Mouse (Mus musculus): ENCODE results near the gene C8g. TPM values are rescaled to one million over a fixed set of nuclear protein-coding genes. Genes with fewer than 3 reads are reported as not detected.

The C8g gene
- polyA plus RNA-seq (2012; rRNA removed): 3.6 and 4.2 TPM in 2 replicates

DNA sequence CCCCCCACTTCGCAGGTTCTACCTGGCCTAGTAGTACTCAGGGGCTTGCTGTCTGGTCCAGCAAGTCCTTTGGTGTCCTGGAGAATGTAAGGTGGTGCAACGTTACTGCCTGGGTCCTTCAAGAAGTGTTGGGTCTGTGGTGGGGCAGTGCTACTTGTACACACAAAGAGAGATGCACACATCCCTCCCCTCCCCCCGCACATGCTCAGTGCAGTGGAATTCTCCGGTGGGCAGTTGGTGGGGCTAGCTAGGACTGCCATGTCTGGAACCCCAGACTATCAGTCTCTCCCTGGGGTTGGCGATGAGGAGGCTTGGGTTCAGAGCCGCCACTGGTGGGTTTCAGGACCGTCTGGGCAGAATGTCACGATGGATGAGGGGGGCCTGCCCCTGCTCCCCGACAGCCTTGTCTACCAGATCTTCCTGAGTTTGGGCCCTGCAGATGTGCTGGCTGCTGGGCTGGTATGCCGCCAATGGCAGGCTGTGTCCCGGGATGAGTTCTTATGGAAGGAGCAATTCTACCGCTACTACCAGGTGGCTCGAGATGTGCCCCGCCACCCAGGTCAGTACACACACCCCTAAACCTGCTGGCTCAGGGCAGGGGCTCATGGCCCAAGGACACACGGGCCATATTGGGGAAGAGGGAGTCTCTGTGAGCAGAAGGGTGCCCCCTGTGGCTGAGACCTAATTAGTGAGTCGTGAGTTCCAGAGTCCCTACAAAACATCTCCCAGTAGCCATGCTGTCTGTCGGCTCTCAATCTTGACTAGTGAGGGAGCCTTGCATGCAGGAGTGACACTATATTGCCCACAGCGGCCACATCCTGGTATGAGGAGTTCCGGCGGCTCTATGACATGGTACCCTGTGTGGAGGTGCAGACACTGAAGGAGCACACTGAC lies at the start of gene C8g:
C8g (minus strand) TSS at position 127 of the 894 bp plus-strand sequence.
- Histone ChIP-seq H3K4me1 (ENCODE audit: control insufficient read depth, insufficient read depth, low read length) (peaks cover 28% of the 10 kb centered on the region), H3K27me3 (ENCODE audit: control insufficient read depth, insufficient read depth, low read length) (no peaks in the 10 kb centered on the region), H3K27ac (ENCODE audit: insufficient read depth, low read length) (peak within 1 kb of the TSS; percentile 79), H3K4me3 (replicated peaks; ENCODE audit: insufficient read depth, low read depth, low read length) (peak within 1 kb of the TSS; percentile 77)
- 59% methylated on average over 20 of the region's 20 CpGs for WGBS
- DNase-seq: peak in 1 of 2 experiments; percentile 54
- TF ChIP-seq POLR2A (IDR thresholded peaks at IDR 0.05; ENCODE audit: borderline replicate concordance, insufficient read depth, low read length) (no peak), CTCF (IDR thresholded peaks at IDR 0.05; ENCODE audit: borderline replicate concordance, insufficient read depth, low read depth, low read length) (no peak)

DNA sequence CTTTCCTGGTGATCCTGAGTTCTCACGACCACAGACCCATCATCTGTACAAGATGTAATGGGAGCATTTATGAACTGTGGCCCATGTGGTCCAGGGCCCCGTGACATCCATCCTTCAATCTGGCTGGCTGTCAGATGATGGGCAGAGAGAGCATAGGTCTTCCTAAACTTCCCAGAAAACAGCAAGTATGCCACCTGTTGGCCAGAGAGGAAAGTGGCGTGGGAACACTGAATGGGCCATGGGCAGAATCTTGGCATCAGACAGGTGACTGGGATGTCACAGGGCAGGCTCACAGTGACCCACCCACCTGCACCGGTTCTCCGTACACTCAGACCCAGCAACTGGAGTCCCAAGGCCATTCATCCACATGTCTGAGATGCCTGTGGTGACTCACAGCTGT lies 49.7 kb upstream of the C8g start:
- Histone ChIP-seq H3K27ac (ENCODE audit: insufficient read depth, low read length) (no peak overlapping the region), H3K27me3 (ENCODE audit: control insufficient read depth, insufficient read depth, low read length) (no peaks in the 10 kb centered on the region), H3K4me3 (replicated peaks; ENCODE audit: insufficient read depth, low read depth, low read length) (no peak overlapping the region), H3K4me1 (ENCODE audit: control insufficient read depth, insufficient read depth, low read length) (peaks cover 1% of the 10 kb centered on the region; the same call in 1 of the 2 replicates)
- 25% methylated on average over 5 of the region's 5 CpGs for WGBS
- TF ChIP-seq POLR2A (IDR thresholded peaks at IDR 0.05; ENCODE audit: borderline replicate concordance, insufficient read depth, low read length) (no peak), CTCF (IDR thresholded peaks at IDR 0.05; ENCODE audit: borderline replicate concordance, insufficient read depth, low read depth, low read length) (peak; percentile 83)
- peak; percentile 70 to 73 for DNase-seq

DNA sequence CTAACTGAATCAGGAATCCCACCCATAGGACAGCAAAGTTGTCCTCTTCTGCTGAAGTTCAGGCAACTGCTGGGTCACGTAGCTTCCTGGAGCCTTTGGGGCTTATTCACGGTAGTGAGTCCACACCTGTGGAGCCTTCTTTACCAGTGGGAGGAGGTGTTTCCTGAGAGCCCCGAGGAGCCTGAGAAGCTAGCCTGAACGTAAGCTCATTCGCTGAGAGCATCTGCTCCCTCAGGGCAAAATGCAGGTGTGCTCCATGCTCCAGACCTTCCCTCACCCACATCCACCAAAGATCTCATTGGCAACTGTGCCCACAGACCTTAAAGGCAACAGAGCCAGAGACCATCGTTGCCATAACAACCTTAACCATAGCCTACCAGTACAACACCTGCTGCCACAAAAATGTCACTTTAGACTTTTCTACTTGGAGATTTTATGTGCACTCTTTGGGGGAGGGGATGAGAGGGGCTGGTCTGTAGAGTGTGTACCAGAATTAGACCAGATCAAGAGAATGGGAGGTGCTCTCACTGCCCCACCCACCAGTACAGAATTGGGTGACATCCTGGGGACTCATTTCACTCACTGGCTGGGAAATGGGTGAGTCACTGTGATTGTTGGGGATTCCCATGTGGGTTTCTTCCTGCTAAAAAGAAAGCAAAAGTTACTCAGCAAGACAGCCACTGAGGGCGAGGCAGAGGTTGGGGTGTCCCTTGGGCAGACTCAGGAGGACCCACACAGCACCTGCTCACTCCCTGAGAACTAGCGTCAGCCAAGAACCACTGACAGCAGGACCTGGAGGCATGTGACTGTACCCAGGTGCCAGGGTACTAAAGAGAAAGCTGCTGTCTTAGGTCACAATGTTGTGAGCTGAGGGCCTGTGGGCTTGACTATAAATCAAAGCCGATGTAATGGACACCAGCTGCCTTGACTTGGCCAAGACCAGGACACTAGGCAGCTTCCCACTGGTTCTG lies 47.8 kb upstream of the C8g start:
- Histone ChIP-seq H3K27ac (ENCODE audit: insufficient read depth, low read length) (no peak overlapping the region), H3K4me1 (ENCODE audit: control insufficient read depth, insufficient read depth, low read length) (0 out of 2 replicates have a peak, but pooled peaks cover 3% of the 10 kb centered on the region), H3K27me3 (ENCODE audit: control insufficient read depth, insufficient read depth, low read length) (no peaks in the 10 kb centered on the region), H3K4me3 (replicated peaks; ENCODE audit: insufficient read depth, low read depth, low read length) (no peak overlapping the region)
- no peak for TF ChIP-seq CTCF (IDR thresholded peaks at IDR 0.05; ENCODE audit: borderline replicate concordance, insufficient read depth, low read depth, low read length)
- WGBS: 73% methylated on average over 9 of the region's 9 CpGs
- peak in 1 of 2 experiments; percentile 7 for DNase-seq

DNA sequence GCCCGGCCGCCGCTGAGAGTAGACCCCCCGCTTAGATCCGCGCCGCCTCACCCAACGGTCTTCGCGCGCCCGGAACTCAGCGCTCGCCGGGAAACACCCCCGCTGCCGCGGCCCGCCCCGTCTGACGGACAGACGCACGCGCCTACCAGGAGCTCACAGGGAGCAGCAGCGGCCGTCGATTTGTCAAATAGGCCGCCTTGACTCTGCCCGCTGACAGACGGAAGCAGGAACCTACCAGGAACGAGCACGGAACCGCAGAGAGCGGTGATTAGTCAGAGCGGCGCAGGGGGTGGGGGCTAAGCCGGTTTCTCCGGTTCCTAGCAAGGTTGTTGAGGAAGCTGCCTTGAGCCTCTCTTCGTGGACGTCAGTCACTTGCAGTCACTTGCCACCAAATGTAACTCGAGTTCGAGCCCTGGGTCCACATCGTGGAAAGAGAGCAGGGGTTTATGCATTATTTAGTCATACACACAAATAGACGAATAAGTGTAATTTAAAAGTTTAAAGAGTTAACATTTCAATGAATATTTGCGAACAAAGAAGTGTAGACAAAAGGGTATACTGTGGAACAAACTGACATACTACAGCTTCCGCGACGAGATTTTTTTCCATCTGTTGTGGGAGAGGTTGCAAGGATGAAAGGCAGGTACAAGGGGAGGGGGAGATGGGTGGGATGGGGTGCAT lies 45.4 kb upstream of the C8g start, which contains the start of gene Traf2:
Traf2 (minus strand) TSS at position 130 of the 681 bp plus-strand sequence.
- H3K4me1 ChIP-seq (ENCODE audit: control insufficient read depth, insufficient read depth, low read length): 0 out of 2 replicates have a peak, but pooled peaks cover 3% of the 10 kb centered on the region
- no peaks in the 10 kb centered on the region for H3K27me3 ChIP-seq (ENCODE audit: control insufficient read depth, insufficient read depth, low read length)
- peak; percentile 98 to 99 for DNase-seq
- H3K27ac ChIP-seq (ENCODE audit: insufficient read depth, low read length): no peak within 1 kb of the TSS
- TF ChIP-seq POLR2A (IDR thresholded peaks at IDR 0.05; ENCODE audit: borderline replicate concordance, insufficient read depth, low read length) (peak; percentile 21; the same call in 1 of the 2 replicates), CTCF (IDR thresholded peaks at IDR 0.05; ENCODE audit: borderline replicate concordance, insufficient read depth, low read depth, low read length) (no peak)
- WGBS: 3% methylated on average over 48 of the region's 48 CpGs
- H3K4me3 ChIP-seq (replicated peaks; ENCODE audit: insufficient read depth, low read depth, low read length): peak within 1 kb of the TSS; percentile 71

DNA sequence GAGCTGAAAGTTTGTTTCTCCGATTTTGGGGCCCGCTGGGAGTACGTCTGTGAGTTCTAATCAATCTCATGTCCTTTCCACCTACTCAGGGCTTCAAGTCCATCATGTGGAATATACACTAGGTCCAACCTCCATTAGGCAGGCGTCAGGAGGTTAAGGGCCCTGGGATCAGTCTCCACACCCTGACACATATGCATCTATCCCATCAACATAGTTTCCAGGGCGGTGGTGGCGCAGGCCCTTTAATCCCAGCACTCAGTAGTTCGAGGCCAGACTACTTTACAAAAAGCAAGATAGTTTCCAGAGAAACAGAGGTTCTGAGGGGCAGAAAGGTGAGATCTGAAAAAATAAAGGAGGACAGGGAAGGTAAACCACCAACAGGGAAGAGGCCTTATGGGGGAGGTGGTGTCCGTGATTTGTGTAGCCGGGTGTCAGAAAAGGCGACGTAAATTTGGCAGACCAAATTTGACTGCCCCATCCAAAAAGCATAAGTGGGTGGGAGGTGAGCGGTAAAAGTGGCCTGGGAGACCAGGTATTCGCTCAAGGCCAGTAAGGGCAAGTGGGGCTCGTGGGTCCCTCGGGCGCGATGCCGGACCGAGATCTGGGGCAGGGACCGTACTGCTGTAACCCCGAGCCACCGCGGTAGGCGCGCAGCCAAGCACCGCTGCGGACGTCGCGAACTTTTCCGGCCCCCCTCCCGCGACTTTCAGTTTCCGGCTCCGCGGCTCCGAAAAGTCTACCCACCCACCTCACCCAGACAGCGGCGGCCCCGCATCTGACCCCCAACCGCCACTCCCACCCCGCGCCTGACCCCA lies 44.7 kb upstream of the C8g start:
- Histone ChIP-seq H3K27me3 (ENCODE audit: control insufficient read depth, insufficient read depth, low read length) (no peaks in the 10 kb centered on the region), H3K4me1 (ENCODE audit: control insufficient read depth, insufficient read depth, low read length) (0 out of 2 replicates have a peak, but pooled peaks cover 6% of the 10 kb centered on the region), H3K4me3 (replicated peaks; ENCODE audit: insufficient read depth, low read depth, low read length) (peak overlapping the region; percentile 71), H3K27ac (ENCODE audit: insufficient read depth, low read length) (no peak overlapping the region)
- WGBS: 9% methylated on average over 42 of the region's 43 CpGs
- no peak for DNase-seq
- no peak for TF ChIP-seq CTCF (IDR thresholded peaks at IDR 0.05; ENCODE audit: borderline replicate concordance, insufficient read depth, low read depth, low read length)
- no peak for TF ChIP-seq POLR2A (IDR thresholded peaks at IDR 0.05; ENCODE audit: borderline replicate concordance, insufficient read depth, low read length)

DNA sequence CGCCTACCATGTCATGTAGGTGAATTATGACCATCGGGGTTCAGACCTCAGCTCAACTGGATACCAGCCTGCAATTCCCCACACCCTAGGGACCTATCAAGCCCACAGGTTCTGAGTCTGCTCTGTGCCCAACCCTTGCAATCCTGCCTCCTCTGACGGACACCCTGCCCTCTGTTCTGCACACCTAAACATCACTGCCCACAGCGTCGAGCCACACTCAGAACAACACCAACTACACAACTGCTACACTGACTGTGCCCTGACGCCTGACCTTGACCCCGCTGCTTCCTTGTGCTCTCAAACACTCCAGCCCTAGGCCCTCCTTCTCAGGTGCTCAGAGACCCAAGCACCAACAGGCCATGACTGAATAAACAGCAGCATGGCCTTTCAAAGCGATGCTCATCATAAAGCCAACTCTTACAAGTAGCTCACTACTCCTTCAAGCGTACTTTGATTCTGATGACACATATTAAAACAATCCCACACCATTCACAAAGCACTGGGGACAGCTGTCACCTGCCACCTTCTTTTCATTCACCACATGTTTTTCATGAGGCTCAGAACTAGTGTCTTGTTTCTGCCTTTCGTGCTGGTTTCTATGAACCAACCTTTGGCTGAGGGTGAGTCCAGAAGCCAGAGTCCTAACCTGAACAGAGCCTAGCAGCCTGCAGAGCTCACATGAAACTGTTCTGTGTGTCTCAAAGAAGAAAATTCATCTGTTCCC lies 40.3 kb upstream of the C8g start:
- no peaks in the 10 kb centered on the region for H3K27me3 ChIP-seq (ENCODE audit: control insufficient read depth, insufficient read depth, low read length)
- H3K4me3 ChIP-seq (replicated peaks; ENCODE audit: insufficient read depth, low read depth, low read length): no peak overlapping the region
- H3K4me1 ChIP-seq (ENCODE audit: control insufficient read depth, insufficient read depth, low read length): peaks cover 6% of the 10 kb centered on the region; the same call in 1 of the 2 replicates
- 91% methylated on average over 10 of the region's 10 CpGs for WGBS
- no peak for DNase-seq
- no peak for TF ChIP-seq CTCF (IDR thresholded peaks at IDR 0.05; ENCODE audit: borderline replicate concordance, insufficient read depth, low read depth, low read length)
- no peak for TF ChIP-seq POLR2A (IDR thresholded peaks at IDR 0.05; ENCODE audit: borderline replicate concordance, insufficient read depth, low read length)
- H3K27ac ChIP-seq (ENCODE audit: insufficient read depth, low read length): no peak overlapping the region
